Mouse (Mus musculus): ENCODE results near the gene Cep104. TPM values are rescaled to one million over a fixed set of nuclear protein-coding genes. Genes with fewer than 3 reads are reported as not detected.

The Cep104 gene
- polyA plus RNA-seq, 1 experiment from 2014 or later, result 21.0 TPM

DNA sequence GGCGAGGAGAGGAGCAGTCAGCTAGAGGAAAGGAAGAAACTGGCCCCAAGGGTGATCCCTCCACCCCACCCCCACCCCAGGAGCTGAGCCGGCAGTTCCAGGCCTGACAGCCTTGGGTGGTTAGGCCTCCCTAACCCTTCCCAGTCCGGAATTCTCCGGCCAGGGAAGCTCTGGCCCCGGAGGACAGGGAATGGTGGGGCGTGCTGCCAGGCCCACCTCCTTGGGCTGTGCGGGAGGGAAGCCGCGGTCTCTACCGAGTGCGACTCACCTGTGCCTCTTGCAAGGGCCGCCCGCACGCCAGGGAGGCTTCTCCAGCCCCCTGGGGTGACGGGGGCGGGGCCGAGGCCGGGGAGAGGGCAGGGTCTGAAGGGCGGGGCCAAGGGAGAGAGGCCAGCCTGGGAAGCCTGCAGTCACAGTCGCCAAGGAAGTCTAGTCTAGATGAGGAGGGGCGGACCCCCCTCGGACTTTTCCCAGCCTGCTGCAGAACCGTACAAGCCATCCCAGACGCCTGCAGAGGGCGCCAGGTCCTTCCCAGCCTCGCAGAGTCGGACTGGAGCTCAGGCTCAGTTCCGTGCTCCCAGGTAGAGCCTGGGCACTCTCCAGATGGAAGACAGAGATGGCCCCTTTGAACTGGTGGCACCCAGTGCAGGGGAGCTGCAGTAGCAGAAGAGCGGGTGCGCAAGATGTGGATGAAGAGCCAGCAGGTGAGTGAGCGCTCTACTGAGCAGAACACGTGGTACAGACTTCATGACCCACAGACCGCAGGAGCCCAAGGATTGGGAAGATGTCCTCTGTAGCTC lies 50.8 kb downstream of the Cep104 start, which contains the start of gene Smim1:
Gene Smim1, minus strand, starts transcription at position 590 of the 800 bp plus-strand sequence.
- peak within 1 kb of the TSS; percentile 52 for H3K4me2 ChIP-seq (replicated peaks)
- peaks cover 15% of the 10 kb centered on the region for H3K36me3 ChIP-seq
- no peaks in the 10 kb centered on the region for H3K9me3 ChIP-seq (replicated peaks)
- ATAC-seq (ENCODE audit: low FRiP score), result peak; percentile 36; the same call in 1 of the 2 replicates
- 2% methylated on average over 29 of the region's 33 CpGs for WGBS
- H3K27ac ChIP-seq, result no peak within 1 kb of the TSS
- H3K9ac ChIP-seq, result peak within 1 kb of the TSS; percentile 44
- peak within 1 kb of the TSS; percentile 26 for H3K4me3 ChIP-seq
- H3K4me1 ChIP-seq, result peaks cover 31% of the 10 kb centered on the region
- H3K27me3 ChIP-seq, result peaks cover 38% of the 10 kb centered on the region

DNA sequence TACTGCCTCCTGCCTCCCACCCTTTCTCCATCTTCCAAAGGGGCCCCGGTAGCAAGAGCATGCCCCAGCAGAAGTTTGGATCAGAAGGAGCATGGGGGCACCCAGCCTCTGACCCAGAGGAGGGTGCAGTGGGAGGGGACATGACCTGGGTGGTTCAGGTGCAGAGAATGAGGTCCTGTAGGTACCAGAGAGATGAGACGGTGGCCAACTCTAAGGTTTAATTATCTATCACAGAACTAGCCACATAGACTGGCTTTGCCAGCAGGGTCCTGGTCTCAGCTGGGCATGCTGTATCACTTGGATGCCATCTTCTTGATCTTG lies 51.4 kb downstream of the Cep104 start:
- no peaks in the 10 kb centered on the region for H3K9me3 ChIP-seq (replicated peaks)
- ATAC-seq (ENCODE audit: low FRiP score), result no peak
- H3K4me2 ChIP-seq (replicated peaks), result peak overlapping the region; percentile 52
- H3K27me3 ChIP-seq, result peaks cover 38% of the 10 kb centered on the region
- H3K9ac ChIP-seq, result no peak overlapping the region
- 48% methylated on average over 2 of the region's 2 CpGs for WGBS
- H3K4me3 ChIP-seq, result peak overlapping the region; percentile 26
- no peak overlapping the region for H3K27ac ChIP-seq
- H3K4me1 ChIP-seq, result peaks cover 31% of the 10 kb centered on the region
- peaks cover 10% of the 10 kb centered on the region for H3K36me3 ChIP-seq

DNA sequence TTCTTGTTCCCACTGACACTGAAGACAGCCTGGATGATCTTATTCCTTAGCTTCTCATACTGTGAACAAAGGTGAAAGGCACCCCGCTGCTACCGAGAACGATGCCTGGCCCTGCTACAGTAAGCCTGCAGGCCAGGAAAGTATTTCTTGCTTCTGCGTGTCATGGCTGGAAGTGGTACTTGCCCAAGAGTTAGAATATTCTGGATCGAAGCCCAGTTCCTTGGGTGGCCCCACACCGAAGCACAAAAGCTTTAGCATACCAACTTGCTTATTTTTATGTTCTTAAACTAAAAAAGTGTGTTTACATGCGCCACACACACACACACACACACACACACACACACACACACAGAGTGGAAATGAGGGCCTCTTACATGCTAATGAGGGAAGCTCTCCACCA lies 53.1 kb downstream of the Cep104 start:
- no peak for ATAC-seq (ENCODE audit: low FRiP score)
- Histone ChIP-seq H3K27ac (no peak overlapping the region), H3K4me2 (replicated peaks) (no peak overlapping the region), H3K9ac (no peak overlapping the region), H3K4me1 (peaks cover 26% of the 10 kb centered on the region), H3K9me3 (replicated peaks) (no peaks in the 10 kb centered on the region), H3K4me3 (no peak overlapping the region), H3K36me3 (no peaks in the 10 kb centered on the region), H3K27me3 (peaks cover 38% of the 10 kb centered on the region)
- WGBS, result 81% methylated on average over 7 of the region's 7 CpGs

DNA sequence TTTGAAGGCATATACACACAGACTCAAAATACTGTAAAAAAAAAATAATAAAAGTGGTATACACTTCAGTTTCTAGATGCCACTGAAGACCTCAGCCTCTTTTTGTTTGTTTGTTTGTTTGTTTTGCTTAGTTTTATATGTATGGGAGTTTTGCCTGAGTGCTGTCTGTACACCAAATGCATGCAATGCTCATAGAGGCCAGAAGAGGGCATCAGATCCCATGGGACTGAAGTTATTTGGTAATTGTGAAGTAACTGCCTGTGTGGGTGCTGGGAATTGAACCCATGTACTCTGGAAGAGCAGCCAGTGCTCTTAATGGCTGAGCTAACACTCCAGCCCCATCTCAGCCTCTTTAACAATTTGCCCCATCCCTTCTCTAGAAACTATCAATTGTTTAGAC lies 53.7 kb downstream of the Cep104 start:
- Histone ChIP-seq H3K4me3 (no peak overlapping the region), H3K27me3 (peaks cover 35% of the 10 kb centered on the region), H3K9me3 (replicated peaks) (no peaks in the 10 kb centered on the region), H3K9ac (no peak overlapping the region), H3K27ac (no peak overlapping the region), H3K4me1 (peaks cover 23% of the 10 kb centered on the region), H3K4me2 (replicated peaks) (no peak overlapping the region), H3K36me3 (no peaks in the 10 kb centered on the region)
- no peak for ATAC-seq (ENCODE audit: low FRiP score)

DNA sequence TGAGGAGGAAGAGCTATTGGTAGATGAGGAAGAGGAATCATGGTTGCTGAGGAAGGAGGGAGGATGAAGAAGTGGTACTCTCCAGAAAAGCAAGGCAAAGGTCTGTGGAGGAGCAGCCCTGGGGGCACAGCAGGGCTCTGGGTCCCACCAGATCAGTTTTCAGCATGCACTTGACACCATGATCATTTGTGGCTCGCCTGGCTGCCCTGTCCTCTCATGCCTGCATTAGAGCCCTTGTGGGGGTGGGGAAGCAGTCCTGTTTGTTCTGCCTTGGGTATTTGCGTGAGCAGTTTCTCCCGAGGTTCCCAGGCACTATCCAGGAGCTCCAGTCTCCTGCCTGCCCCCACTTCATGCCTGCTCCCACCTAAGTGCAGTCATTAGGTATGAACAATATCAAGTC lies 62.1 kb downstream of the Cep104 start:
- WGBS, result 52% methylated on average over 3 of the region's 3 CpGs
- ATAC-seq (ENCODE audit: low FRiP score), result no peak

DNA sequence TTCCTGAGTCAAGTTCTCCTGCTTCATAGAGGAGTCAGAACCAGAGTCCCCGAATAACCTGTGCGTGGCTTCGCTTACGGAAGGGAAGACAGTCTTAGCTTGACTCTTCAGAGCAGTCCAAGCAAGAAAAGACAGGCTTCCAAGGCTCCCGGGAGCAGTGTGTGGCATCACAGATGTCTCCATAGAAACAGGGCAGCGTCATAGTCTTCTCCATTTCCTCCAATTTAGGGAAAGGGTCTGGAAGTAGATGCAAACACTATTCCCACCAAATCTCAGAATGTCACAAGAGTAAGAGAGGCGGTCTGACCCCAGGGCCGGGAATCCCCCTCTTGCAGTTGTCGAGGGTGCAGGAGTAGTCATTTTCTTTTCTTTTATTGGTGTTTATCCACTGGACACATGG lies 67.6 kb downstream of the Cep104 start, which contains the start of gene Ccdc27:
Gene Ccdc27, minus strand, starts transcription at position 101 of the 400 bp plus-strand sequence.
- Histone ChIP-seq H3K27ac (no peak within 1 kb of the TSS), H3K9ac (no peak within 1 kb of the TSS), H3K4me1 (no peaks in the 10 kb centered on the region), H3K36me3 (no peaks in the 10 kb centered on the region), H3K4me2 (replicated peaks) (no peak within 1 kb of the TSS), H3K27me3 (0 out of 2 replicates have a peak, but pooled peaks cover 2% of the 10 kb centered on the region), H3K4me3 (no peak within 1 kb of the TSS), H3K9me3 (replicated peaks) (no peaks in the 10 kb centered on the region)
- WGBS, result 91% methylated on average over 9 of the region's 9 CpGs
- ATAC-seq (ENCODE audit: low FRiP score), result no peak

More for the DNA sequence above, 62.1 kb downstream of the Cep104 start:
- H3K4me1 ChIP-seq, result no peaks in the 10 kb centered on the region
- H3K27ac ChIP-seq, result no peak overlapping the region
- no peaks in the 10 kb centered on the region for H3K9me3 ChIP-seq (replicated peaks)
- H3K9ac ChIP-seq, result no peak overlapping the region
- H3K27me3 ChIP-seq, result no peaks in the 10 kb centered on the region; the same call in 1 of the 2 replicates
- H3K4me3 ChIP-seq, result no peak overlapping the region
- no peak overlapping the region for H3K4me2 ChIP-seq (replicated peaks)
- H3K36me3 ChIP-seq, result no peaks in the 10 kb centered on the region

DNA sequence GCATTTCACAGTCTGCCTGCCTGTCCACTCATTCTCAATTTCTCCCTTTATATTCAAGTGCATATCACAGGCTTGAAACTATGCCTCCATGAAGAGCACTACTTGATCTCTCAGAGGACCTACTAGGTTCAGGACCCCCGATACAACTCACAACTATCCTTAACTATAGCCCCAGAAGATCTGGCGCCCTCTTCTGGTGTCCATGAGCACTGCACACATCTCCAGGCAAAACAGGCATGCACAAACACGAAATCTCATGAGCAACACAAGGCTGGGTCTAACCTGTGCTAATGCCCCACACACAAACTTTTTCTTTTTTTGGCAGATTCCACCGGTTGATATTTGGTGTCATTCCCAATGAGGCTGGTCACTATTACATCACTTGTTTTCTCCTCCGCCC lies 70.8 kb downstream of the Cep104 start:
- Histone ChIP-seq H3K4me2 (replicated peaks) (no peak overlapping the region), H3K27ac (no peak overlapping the region), H3K9me3 (replicated peaks) (no peaks in the 10 kb centered on the region), H3K4me3 (no peak overlapping the region), H3K27me3 (0 out of 2 replicates have a peak, but pooled peaks cover 2% of the 10 kb centered on the region), H3K9ac (no peak overlapping the region), H3K36me3 (no peaks in the 10 kb centered on the region), H3K4me1 (no peaks in the 10 kb centered on the region)
- 68% methylated on average over 5 of the region's 5 CpGs for WGBS
- ATAC-seq (ENCODE audit: low FRiP score), result no peak

DNA sequence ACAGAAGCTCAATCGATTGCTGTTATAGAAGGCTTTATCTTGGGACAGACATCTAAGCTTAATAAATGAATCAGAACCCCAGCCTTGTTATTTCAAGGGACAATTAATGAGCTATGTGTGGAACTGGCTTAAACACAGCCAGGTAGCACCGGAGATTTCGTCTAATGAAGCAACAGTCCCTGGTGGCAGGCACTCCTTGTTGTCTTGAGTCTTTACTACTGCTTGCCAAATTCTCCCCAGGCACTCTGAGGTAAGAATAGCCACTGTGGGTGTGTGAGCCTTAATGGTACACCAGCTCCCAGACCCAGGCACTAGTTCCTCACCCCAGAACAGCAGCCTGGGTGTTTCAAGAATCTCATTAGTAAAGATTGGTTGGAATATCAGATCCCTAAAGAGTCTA lies 76.4 kb downstream of the Cep104 start:
- WGBS, result 89% methylated on average over 3 of the region's 3 CpGs
- Histone ChIP-seq H3K27me3 (no peaks in the 10 kb centered on the region), H3K4me2 (replicated peaks) (no peak overlapping the region), H3K9me3 (replicated peaks) (no peaks in the 10 kb centered on the region), H3K27ac (no peak overlapping the region), H3K4me3 (no peak overlapping the region), H3K36me3 (no peaks in the 10 kb centered on the region), H3K9ac (no peak overlapping the region), H3K4me1 (no peaks in the 10 kb centered on the region)
- no peak for ATAC-seq (ENCODE audit: low FRiP score)

DNA sequence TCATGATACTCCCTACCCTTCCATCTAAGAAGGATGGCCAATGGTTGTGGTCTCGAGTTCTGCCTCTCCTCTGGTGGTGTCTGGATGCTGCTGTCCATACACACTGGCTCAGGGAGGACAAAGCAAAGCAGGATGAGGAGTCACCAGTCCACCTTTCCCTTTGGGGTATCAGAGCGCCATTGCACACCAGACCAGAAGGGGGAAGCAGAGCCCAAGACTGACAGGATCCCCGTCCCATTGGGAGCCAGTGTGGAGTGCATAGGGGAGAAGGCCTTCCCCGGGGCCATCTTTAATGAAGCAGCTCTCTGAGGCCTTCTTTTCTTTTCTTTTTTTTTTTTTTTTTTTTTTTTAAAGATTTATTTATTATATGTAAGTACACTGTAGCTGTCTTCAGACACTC lies 78.1 kb downstream of the Cep104 start:
- no peak overlapping the region for H3K9ac ChIP-seq
- 62% methylated on average over 4 of the region's 4 CpGs for WGBS
- H3K4me2 ChIP-seq (replicated peaks), result no peak overlapping the region
- no peaks in the 10 kb centered on the region for H3K36me3 ChIP-seq
- H3K4me1 ChIP-seq, result no peaks in the 10 kb centered on the region
- H3K4me3 ChIP-seq, result no peak overlapping the region
- ATAC-seq (ENCODE audit: low FRiP score), result no peak
- H3K9me3 ChIP-seq (replicated peaks), result no peaks in the 10 kb centered on the region
- no peak overlapping the region for H3K27ac ChIP-seq
- H3K27me3 ChIP-seq, result peaks cover 3% of the 10 kb centered on the region; the same call in 1 of the 2 replicates

DNA sequence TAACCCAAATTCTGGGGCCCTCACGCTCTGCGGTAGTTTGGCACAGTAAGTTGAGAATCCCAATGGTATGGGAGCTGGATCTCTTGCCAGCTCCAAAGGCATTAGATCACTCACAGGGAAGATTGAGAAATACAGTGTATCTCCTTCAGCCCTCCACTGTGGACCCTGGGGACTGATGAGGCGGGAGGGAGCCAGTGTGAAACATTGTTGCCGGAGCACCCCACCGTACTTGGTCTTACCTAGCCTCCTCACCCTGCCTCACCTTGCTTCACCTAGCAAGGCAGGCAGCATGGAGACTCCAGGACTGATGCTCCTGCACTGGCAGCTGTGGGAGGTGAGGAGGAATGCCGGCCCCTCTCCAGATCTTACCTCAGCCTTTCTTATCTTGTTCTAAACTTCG lies 80.5 kb downstream of the Cep104 start:
- no peak overlapping the region for H3K27ac ChIP-seq
- peaks cover 3% of the 10 kb centered on the region; the same call in 1 of the 2 replicates for H3K27me3 ChIP-seq
- ATAC-seq (ENCODE audit: low FRiP score), result no peak
- 92% methylated on average over 7 of the region's 7 CpGs for WGBS
- H3K4me1 ChIP-seq, result no peaks in the 10 kb centered on the region
- H3K9me3 ChIP-seq (replicated peaks), result no peaks in the 10 kb centered on the region
- no peaks in the 10 kb centered on the region for H3K36me3 ChIP-seq
- H3K4me2 ChIP-seq (replicated peaks), result no peak overlapping the region
- no peak overlapping the region for H3K4me3 ChIP-seq
- H3K9ac ChIP-seq, result no peak overlapping the region

DNA sequence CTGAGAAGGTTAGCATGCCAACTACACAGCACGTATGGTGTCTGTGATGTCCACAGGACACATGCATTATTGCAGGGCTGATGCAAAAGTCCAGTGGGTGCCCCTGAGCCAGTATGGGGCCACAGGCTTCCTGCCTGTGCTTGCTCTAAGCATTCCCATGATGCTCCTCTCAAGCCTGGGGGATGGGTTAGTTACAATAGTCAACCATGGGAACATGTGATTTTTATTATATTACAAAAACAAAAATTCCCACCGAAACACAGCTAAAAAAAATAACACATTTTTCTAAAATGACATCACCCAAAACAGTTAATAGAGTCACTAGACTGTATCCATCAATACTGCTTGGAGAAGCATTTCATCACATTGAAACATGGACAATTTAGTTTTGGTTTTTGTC lies 81.1 kb downstream of the Cep104 start:
- WGBS, result 79% methylated on average over 2 of the region's 2 CpGs

DNA sequence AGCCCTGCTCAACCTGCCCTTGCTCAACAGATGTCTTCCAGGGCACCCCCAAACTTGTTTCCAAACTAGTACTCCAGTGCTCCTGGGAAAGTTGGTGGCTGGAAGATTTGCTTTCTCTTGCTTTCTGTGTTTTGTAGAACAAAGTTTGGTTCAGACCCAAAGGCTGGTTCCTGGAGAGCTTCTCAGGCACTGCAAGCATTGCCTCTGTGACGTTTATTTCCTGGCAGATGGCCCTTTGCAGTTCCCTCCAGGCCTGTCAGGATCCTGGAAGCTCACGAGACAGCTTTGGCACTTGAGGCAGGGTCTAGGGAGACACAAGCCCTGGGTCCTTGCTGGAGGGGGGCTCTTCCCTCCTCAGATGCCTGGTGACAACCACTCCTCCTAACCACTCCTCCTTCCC lies 81.7 kb downstream of the Cep104 start:
- Histone ChIP-seq H3K4me2 (replicated peaks) (no peak overlapping the region), H3K4me3 (no peak overlapping the region), H3K27ac (no peak overlapping the region), H3K27me3 (peaks cover 4% of the 10 kb centered on the region), H3K4me1 (no peaks in the 10 kb centered on the region), H3K9ac (no peak overlapping the region), H3K9me3 (replicated peaks) (no peaks in the 10 kb centered on the region), H3K36me3 (no peaks in the 10 kb centered on the region)
- WGBS, result 69% methylated on average over 2 of the region's 2 CpGs
- no peak for ATAC-seq (ENCODE audit: low FRiP score)

More for the DNA sequence above, 81.1 kb downstream of the Cep104 start:
- no peak overlapping the region for H3K4me2 ChIP-seq (replicated peaks)
- H3K9ac ChIP-seq, result no peak overlapping the region
- no peaks in the 10 kb centered on the region for H3K9me3 ChIP-seq (replicated peaks)
- peaks cover 3% of the 10 kb centered on the region; the same call in 1 of the 2 replicates for H3K27me3 ChIP-seq
- no peak overlapping the region for H3K27ac ChIP-seq
- H3K4me3 ChIP-seq, result no peak overlapping the region
- ATAC-seq (ENCODE audit: low FRiP score), result no peak
- no peaks in the 10 kb centered on the region for H3K36me3 ChIP-seq
- no peaks in the 10 kb centered on the region for H3K4me1 ChIP-seq

DNA sequence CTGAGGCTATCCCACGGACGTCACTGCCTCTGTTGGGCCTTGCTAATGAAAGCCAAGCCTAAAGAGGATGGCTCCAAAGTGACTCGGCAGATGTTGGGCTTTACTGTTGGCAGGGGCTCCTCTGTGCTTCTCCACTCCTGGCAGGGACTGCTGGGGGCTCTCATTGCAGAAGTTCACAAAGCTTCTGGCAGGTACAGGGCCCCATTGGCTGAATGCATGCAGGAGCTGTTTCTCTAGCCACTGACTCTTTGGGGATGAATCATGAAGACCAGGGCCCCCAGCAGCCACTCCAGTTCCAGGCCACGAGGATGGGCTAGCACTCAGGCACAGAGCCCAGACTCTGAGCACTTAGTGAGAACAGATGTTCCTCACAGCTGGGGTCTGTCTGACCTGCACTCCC lies 82.7 kb downstream of the Cep104 start:
- Histone ChIP-seq H3K36me3 (no peaks in the 10 kb centered on the region), H3K4me1 (no peaks in the 10 kb centered on the region), H3K9me3 (replicated peaks) (no peaks in the 10 kb centered on the region), H3K4me3 (no peak overlapping the region), H3K27ac (no peak overlapping the region), H3K9ac (no peak overlapping the region), H3K4me2 (replicated peaks) (no peak overlapping the region), H3K27me3 (peaks cover 6% of the 10 kb centered on the region)
- 66% methylated on average over 4 of the region's 4 CpGs for WGBS
- ATAC-seq (ENCODE audit: low FRiP score), result no peak
